Mouse (Mus musculus) limb, embryonic 13.5 days (tissue): ENCODE measurements at regions not wholly inside any gene's neighbourhood (a gene's known extent, or its start where the extent isn't known, plus 50 kb on each side); places are given as distances from the start of the nearest gene placed in this dataset.
A peak's percentile ranks its signal among the peaks of the same experiment; 100 is the strongest.

ENCODE experiments used
- ATAC-seq: fragments of 200-750 bp; cut with Nextera tagmentation; 2 replicates; pipeline ENCODE4 v1.8.0; 2017; ENCODE audit warnings: low read depth, moderate number of reproducible peaks, moderate TSS enrichment; ENCODE audit not compliant: low FRiP score
- H3K27ac ChIP-seq: fragments of 300-500 bp; sonication (generic); 2 replicates; pipeline ENCODE4 v1.5.1; 2015; ENCODE audit warnings: inconsistent platforms, mild to moderate bottlenecking, moderate library complexity
- H3K27me3 ChIP-seq: fragments of 300-500 bp; sonication (generic); 2 replicates; pipeline ENCODE4 v1.6.1; 2015; ENCODE audit warnings: mild to moderate bottlenecking, inconsistent platforms
- H3K36me3 ChIP-seq: fragments of 300-500 bp; sonication (generic); 2 replicates; pipeline ENCODE4 v1.6.1; 2015; ENCODE audit warnings: inconsistent platforms, mild to moderate bottlenecking, moderate library complexity
- H3K4me1 ChIP-seq: fragments of 300-500 bp; sonication (generic); 2 replicates; pipeline ENCODE4 v1.6.1; 2015; ENCODE audit warnings: inconsistent platforms
- H3K4me2 ChIP-seq: fragments of 300-500 bp; sonication (generic); replicated peaks from 2 replicates; pipeline ENCODE4 v1.6.1; 2015; ENCODE audit warnings: inconsistent platforms, mild to moderate bottlenecking, moderate library complexity
- H3K4me3 ChIP-seq: fragments of 300-500 bp; sonication (generic); 2 replicates; pipeline ENCODE4 v1.5.1; 2015; ENCODE audit warnings: moderate library complexity, mild to moderate bottlenecking, inconsistent platforms
- H3K9ac ChIP-seq: fragments of 300-500 bp; sonication (generic); 2 replicates; pipeline ENCODE4 v1.6.1; 2015; ENCODE audit warnings: mild to moderate bottlenecking, inconsistent platforms
- H3K9me3 ChIP-seq: fragments of 300-500 bp; sonication (generic); 2 replicates; pipeline ENCODE4 v1.6.1; 2016; ENCODE audit warnings: inconsistent platforms
- WGBS: fragments of 180-500 bp; shearing (Covaris S2); methylation state at CpG from one replicate; pipeline ENCODE4 v1.1.7; 2015; 5-methylcytosine and 5-hydroxymethylcytosine counted together

- H3K4me2 ChIP-seq: no peak overlapping the region
- H3K9ac ChIP-seq: no peak overlapping the region
- no peak for ATAC-seq
- WGBS: 69% methylated on average over 10 of the region's 10 CpGs
- H3K9me3 ChIP-seq: no peaks in the 10 kb centered on the region
- no peak overlapping the region for H3K27ac ChIP-seq
- H3K4me1 ChIP-seq: no peaks in the 10 kb centered on the region
- no peak overlapping the region for H3K4me3 ChIP-seq
- no peaks in the 10 kb centered on the region for H3K27me3 ChIP-seq
- H3K36me3 ChIP-seq: no peaks in the 10 kb centered on the region
Measured at GRCm38 (mm10) chr15:96915544-96915943, 140.2 kb downstream of the Slc38a4 start.

GRCm38 (mm10) chr15:96914988-96915387 is 140.8 kb downstream of the Slc38a4 start:
- H3K4me2 ChIP-seq: no peak overlapping the region
- no peaks in the 10 kb centered on the region for H3K27me3 ChIP-seq
- WGBS: 90% methylated on average over 6 of the region's 6 CpGs
- H3K9me3 ChIP-seq: no peaks in the 10 kb centered on the region
- ATAC-seq: no peak
- H3K27ac ChIP-seq: no peak overlapping the region
- no peaks in the 10 kb centered on the region for H3K36me3 ChIP-seq
- no peak overlapping the region for H3K9ac ChIP-seq
- no peak overlapping the region for H3K4me3 ChIP-seq
- no peaks in the 10 kb centered on the region for H3K4me1 ChIP-seq

GRCm38 (mm10) chr15:96905520-96905919 is 150.2 kb downstream of the Slc38a4 start:
- 88% methylated on average over 4 of the region's 4 CpGs for WGBS
- H3K27ac ChIP-seq: no peak overlapping the region

GRCm38 (mm10) chr15:96903461-96903860 is 152.3 kb downstream of the Slc38a4 start:
- ATAC-seq: no peak
- Histone ChIP-seq H3K27me3 (no peaks in the 10 kb centered on the region), H3K4me2 (no peak overlapping the region), H3K9me3 (no peaks in the 10 kb centered on the region), H3K36me3 (no peaks in the 10 kb centered on the region), H3K27ac (no peak overlapping the region), H3K4me3 (no peak overlapping the region), H3K9ac (no peak overlapping the region), H3K4me1 (peaks cover 14% of the 10 kb centered on the region)
- 91% methylated on average over 3 of the region's 3 CpGs for WGBS

More at GRCm38 (mm10) chr15:96905520-96905919, 150.2 kb downstream of the Slc38a4 start:
- Histone ChIP-seq H3K9me3 (no peaks in the 10 kb centered on the region), H3K4me3 (no peak overlapping the region), H3K4me1 (peaks cover 17% of the 10 kb centered on the region), H3K36me3 (no peaks in the 10 kb centered on the region), H3K4me2 (no peak overlapping the region), H3K9ac (no peak overlapping the region), H3K27me3 (no peaks in the 10 kb centered on the region)
- no peak for ATAC-seq

GRCm38 (mm10) chr15:96902781-96903180 is 153.0 kb downstream of the Slc38a4 start:
- H3K4me3 ChIP-seq: no peak overlapping the region
- 0 out of 2 replicates have a peak, but pooled peaks cover 7% of the 10 kb centered on the region for H3K4me1 ChIP-seq
- no peak overlapping the region for H3K4me2 ChIP-seq
- no peak for ATAC-seq
- no peaks in the 10 kb centered on the region for H3K9me3 ChIP-seq
- H3K36me3 ChIP-seq: no peaks in the 10 kb centered on the region
- no peak overlapping the region for H3K9ac ChIP-seq
- WGBS: 64% methylated on average over 8 of the region's 8 CpGs
- no peaks in the 10 kb centered on the region for H3K27me3 ChIP-seq
- H3K27ac ChIP-seq: no peak overlapping the region

GRCm38 (mm10) chr15:96901616-96902015 is 154.1 kb downstream of the Slc38a4 start:
- Histone ChIP-seq H3K9ac (no peak overlapping the region), H3K9me3 (no peaks in the 10 kb centered on the region), H3K4me3 (no peak overlapping the region), H3K27me3 (no peaks in the 10 kb centered on the region), H3K4me1 (0 out of 2 replicates have a peak, but pooled peaks cover 5% of the 10 kb centered on the region), H3K36me3 (no peaks in the 10 kb centered on the region), H3K4me2 (no peak overlapping the region), H3K27ac (no peak overlapping the region)
- no peak for ATAC-seq
- 96% methylated on average over 9 of the region's 9 CpGs for WGBS

GRCm38 (mm10) chr15:96898285-96898684 is 157.5 kb downstream of the Slc38a4 start:
- Histone ChIP-seq H3K27me3 (no peaks in the 10 kb centered on the region), H3K9me3 (0 out of 2 replicates have a peak, but pooled peaks cover 4% of the 10 kb centered on the region), H3K9ac (no peak overlapping the region), H3K4me2 (no peak overlapping the region), H3K36me3 (no peaks in the 10 kb centered on the region), H3K4me1 (0 out of 2 replicates have a peak, but pooled peaks cover 5% of the 10 kb centered on the region), H3K27ac (no peak overlapping the region), H3K4me3 (no peak overlapping the region)
- WGBS: 90% methylated on average over 3 of the region's 3 CpGs
- no peak for ATAC-seq

- 68% methylated on average over 10 of the region's 10 CpGs for WGBS
- Histone ChIP-seq H3K4me2 (no peak overlapping the region), H3K27ac (no peak overlapping the region), H3K4me1 (peaks cover 33% of the 10 kb centered on the region), H3K27me3 (peaks cover 4% of the 10 kb centered on the region), H3K4me3 (no peak overlapping the region), H3K9ac (no peak overlapping the region), H3K9me3 (no peaks in the 10 kb centered on the region), H3K36me3 (no peaks in the 10 kb centered on the region)
- no peak for ATAC-seq
Measured at GRCm38 (mm10) chr15:96884901-96885300, 170.9 kb downstream of the Slc38a4 start.

- H3K27me3 ChIP-seq: peaks cover 6% of the 10 kb centered on the region
- H3K4me2 ChIP-seq: no peak overlapping the region
- no peaks in the 10 kb centered on the region for H3K9me3 ChIP-seq
- H3K4me1 ChIP-seq: peaks cover 35% of the 10 kb centered on the region
- WGBS: 63% methylated on average over 10 of the region's 10 CpGs
- H3K9ac ChIP-seq: no peak overlapping the region
- no peak; the same call in 1 of the 2 replicates for ATAC-seq
- H3K27ac ChIP-seq: no peak overlapping the region
- H3K4me3 ChIP-seq: no peak overlapping the region
- H3K36me3 ChIP-seq: no peaks in the 10 kb centered on the region
Measured at GRCm38 (mm10) chr15:96883754-96884153, 172.0 kb downstream of the Slc38a4 start.

GRCm38 (mm10) chr15:96882211-96882610 is 173.5 kb downstream of the Slc38a4 start:
- Histone ChIP-seq H3K9me3 (no peaks in the 10 kb centered on the region), H3K27ac (no peak overlapping the region), H3K36me3 (no peaks in the 10 kb centered on the region), H3K9ac (no peak overlapping the region), H3K4me3 (no peak overlapping the region), H3K4me1 (peaks cover 36% of the 10 kb centered on the region), H3K4me2 (no peak overlapping the region), H3K27me3 (peaks cover 6% of the 10 kb centered on the region)
- no peak for ATAC-seq
- 51% methylated on average over 14 of the region's 14 CpGs for WGBS

GRCm38 (mm10) chr15:96881519-96882170 is 174.1 kb downstream of the Slc38a4 start:
- WGBS: 37% methylated on average over 9 of the region's 9 CpGs
- no peaks in the 10 kb centered on the region for H3K36me3 ChIP-seq
- H3K27ac ChIP-seq: no peak overlapping the region
- peak overlapping the region; percentile 36; the same call in 1 of the 2 replicates for H3K4me2 ChIP-seq
- ATAC-seq: peak; percentile 68
- no peak overlapping the region for H3K9ac ChIP-seq
- peaks cover 36% of the 10 kb centered on the region for H3K4me1 ChIP-seq
- peaks cover 6% of the 10 kb centered on the region for H3K27me3 ChIP-seq
- H3K4me3 ChIP-seq: no peak overlapping the region
- no peaks in the 10 kb centered on the region for H3K9me3 ChIP-seq

- H3K4me1 ChIP-seq: peaks cover 36% of the 10 kb centered on the region
- no peak overlapping the region for H3K27ac ChIP-seq
- H3K27me3 ChIP-seq: peaks cover 6% of the 10 kb centered on the region
- H3K4me2 ChIP-seq: no peak overlapping the region
- H3K9me3 ChIP-seq: no peaks in the 10 kb centered on the region
- no peaks in the 10 kb centered on the region for H3K36me3 ChIP-seq
- H3K4me3 ChIP-seq: no peak overlapping the region
- no peak for ATAC-seq
- H3K9ac ChIP-seq: no peak overlapping the region
- 91% methylated on average over 11 of the region's 11 CpGs for WGBS
Measured at GRCm38 (mm10) chr15:96880066-96880465, 175.7 kb downstream of the Slc38a4 start.

GRCm38 (mm10) chr15:96878796-96879195 is 177.0 kb downstream of the Slc38a4 start:
- Histone ChIP-seq H3K4me3 (no peak overlapping the region), H3K9ac (no peak overlapping the region), H3K36me3 (no peaks in the 10 kb centered on the region), H3K27ac (no peak overlapping the region), H3K9me3 (no peaks in the 10 kb centered on the region), H3K4me1 (peaks cover 47% of the 10 kb centered on the region), H3K4me2 (no peak overlapping the region), H3K27me3 (peaks cover 6% of the 10 kb centered on the region)
- ATAC-seq: no peak
- WGBS: 66% methylated on average over 4 of the region's 4 CpGs
